Mouse (Mus musculus): ENCODE measurements around the gene Sirt2.
A peak's percentile ranks its signal among the peaks of the same experiment; 100 is the strongest.

The Sirt2 gene

GRCm38 (mm10) chr7:28766173-28766879 lies at the start of gene Sirt2:
TSS of gene Sirt2 (plus strand) at chr7:28766735.
- peak; percentile 99 for DNase-seq (ENCODE audit: low spot score)

- DNase-seq (ENCODE audit: low spot score): no peak
Measured at GRCm38 (mm10) chr7:28717726-28718125, 48.8 kb upstream of the Sirt2 start.

DNA sequence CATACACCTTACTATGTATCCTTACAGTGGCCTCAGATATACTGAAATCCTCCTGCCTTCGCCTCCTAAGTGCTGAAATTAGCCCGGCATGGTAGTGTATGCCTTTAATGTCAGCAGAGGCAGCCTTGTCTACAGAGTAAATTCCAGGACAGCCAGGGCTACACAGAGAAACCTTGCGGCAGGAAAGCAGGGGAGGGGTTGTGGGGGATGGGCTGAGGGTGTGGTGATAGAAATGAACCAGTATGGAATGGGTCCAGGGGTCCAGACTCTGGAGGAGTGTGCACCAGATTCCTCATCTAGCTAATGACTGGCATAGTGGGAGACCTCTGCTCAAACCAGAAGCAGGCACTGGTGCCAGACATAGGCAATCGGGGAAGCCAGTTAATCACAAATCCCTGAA lies 47.4 kb upstream of the Sirt2 start:
- no peak for DNase-seq (ENCODE audit: low spot score)

GRCm38 (mm10) chr7:28719650-28720049 lies 46.9 kb upstream of the Sirt2 start:
- DNase-seq (ENCODE audit: low spot score): no peak

- DNase-seq (ENCODE audit: low spot score): no peak
Measured at GRCm38 (mm10) chr7:28720753-28721537, 45.6 kb upstream of the Sirt2 start.

GRCm38 (mm10) chr7:28722079-28722478 lies 44.5 kb upstream of the Sirt2 start:
- no peak for DNase-seq (ENCODE audit: low spot score)

DNA sequence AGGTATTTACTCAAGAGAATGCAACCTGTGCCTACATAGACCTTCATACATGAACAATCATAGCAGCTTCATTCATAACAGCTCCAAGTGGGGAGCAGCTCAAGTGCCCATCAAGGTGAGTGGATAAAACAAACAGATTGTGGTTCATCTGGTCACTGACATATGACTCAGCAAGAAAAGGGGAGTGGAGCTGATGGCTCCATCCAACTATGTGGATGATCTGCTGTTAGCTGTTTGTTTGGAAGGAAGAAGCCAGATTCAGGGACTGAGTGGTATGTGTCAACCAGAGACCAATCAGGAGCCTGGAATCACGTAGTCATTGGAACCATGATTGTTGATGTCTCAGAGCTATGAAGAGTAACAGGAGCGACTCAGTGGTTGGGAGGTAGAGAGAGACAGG lies 41.9 kb upstream of the Sirt2 start:
- no peak for DNase-seq (ENCODE audit: low spot score)

DNA sequence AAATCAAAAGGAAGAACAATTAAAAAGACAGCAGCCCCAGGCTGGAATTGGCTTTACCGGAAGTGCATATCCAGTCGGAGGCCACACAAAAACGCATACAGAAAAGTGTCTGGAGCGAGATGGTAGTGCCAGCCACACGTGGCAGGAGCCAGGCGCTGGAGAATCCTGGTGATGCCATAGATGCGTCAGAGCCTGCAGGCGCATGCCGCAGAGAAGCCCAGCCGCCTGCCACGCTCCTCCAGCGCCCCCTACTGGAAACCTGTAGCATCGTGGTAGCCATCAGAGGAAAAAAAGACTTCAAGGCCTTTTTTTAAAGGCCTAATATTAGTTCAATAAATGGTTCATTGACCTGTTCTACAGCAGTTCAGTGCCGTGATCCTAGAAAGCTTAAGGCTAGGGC lies 39.9 kb upstream of the Sirt2 start:
- DNase-seq (ENCODE audit: low spot score): peak; percentile 68

DNA sequence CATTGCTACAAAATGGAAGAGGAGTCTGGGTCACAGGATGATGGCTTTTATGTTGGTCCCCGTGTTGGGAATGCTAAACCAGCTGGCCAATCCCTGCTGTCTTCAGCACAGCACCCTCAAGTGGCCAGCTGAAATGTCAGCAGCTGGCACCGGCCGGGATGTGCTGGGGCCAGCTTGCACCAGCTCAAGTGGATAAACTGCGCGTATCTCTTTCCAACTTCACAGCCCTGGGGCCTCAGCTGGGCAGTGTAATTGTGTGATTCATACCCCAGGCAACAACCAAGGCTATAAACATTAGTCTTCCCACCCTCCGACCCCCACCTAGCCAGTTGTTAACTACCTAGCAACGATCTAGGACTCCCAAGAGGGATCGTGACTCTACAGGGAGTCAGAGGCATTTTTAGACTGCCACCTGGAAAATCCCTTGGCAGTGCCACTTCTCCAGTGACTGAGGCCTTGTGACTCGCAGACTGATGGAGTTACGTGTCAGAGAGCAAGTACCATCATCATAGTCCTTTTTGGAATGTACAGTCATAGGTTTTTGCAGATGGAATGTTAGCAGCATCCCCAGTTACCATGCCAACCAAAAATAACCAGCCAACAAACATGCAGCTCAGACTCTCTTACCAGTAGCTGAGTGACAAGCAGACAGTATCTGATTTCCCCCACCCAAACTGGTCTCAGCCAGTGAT lies 38.7 kb upstream of the Sirt2 start:
- DNase-seq (ENCODE audit: low spot score): peak; percentile 44

DNA sequence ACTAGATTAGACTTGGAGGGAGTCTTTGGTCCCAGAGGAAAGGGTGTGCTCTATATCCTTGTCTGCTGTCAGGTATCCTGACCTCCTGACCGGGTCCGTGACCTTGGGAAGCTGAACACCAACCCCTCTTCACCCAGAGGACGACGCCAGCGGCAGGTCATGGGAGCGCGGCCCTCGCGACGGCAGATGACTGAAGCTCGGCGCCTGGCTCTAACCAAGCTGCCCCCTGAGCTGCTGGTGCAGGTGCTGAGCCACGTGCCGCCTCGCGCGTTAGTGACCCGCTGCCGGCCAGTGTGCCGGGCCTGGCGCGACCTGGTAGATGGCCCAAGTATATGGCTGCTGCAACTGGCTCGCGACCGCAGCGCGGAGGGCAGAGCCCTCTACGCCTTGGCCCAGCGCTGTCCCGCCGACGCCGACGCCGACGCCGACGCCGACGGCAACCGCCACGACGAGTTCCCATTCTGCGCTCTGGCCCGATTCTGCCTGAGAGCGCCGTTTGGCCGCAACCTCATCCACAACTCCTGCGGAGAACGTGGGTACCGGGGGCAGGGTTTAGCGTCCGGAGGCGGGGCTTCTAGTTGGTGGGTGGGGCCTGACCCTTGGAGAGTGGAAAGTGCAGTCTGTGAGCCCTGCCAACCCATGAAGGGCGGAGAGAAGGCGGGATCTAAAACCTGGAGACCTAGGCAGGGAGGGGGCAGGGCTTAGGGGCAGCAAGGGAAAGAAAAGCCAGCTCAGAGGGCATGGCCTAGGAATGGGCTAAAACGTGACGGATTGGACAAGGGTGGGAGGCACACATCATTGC lies 34.0 kb upstream of the Sirt2 start:
- no peak for DNase-seq (ENCODE audit: low spot score)

DNA sequence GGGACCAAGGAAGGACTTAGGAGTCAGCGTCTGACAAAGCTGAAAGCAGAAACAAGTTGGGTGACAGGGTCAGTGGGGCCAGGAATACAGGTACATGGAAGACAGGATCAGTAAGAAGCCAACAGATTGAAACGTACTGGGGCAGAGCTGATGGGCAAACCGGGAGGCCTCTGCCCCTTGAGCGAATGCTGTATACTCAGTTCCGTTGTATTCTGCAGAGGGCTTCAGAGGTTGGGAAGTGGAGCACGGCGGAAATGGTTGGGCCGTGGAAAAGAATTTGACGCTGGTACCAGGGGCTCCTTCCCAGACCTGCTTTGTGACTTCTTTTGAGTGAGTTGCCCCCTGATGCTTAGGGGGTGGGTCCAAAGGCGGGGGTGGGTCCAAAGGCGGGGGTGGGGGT lies 33.3 kb upstream of the Sirt2 start:
- no peak for DNase-seq (ENCODE audit: low spot score)

DNA sequence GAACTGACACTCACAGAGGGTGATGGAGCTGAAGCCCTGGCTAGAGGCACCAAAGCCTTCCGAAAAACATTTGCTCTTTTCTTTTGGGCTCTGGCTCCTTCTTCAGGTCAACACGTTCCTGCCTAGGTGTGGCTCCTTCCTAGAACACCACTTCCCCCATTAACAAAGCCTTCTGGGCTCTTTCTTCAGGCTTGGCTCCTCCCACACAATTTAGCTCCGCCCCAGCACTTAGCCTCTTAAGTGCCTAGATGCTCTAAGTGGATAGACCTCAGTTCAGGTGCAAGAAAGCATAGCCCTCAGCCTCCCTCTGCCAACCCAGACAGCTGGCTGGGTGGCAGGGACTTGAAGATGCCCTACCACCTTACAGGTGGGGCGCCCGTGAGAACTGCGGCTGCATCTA lies 30.8 kb upstream of the Sirt2 start:
- DNase-seq (ENCODE audit: low spot score): no peak

- DNase-seq (ENCODE audit: low spot score): no peak
Measured at GRCm38 (mm10) chr7:28739829-28740228, 26.7 kb upstream of the Sirt2 start.

DNA sequence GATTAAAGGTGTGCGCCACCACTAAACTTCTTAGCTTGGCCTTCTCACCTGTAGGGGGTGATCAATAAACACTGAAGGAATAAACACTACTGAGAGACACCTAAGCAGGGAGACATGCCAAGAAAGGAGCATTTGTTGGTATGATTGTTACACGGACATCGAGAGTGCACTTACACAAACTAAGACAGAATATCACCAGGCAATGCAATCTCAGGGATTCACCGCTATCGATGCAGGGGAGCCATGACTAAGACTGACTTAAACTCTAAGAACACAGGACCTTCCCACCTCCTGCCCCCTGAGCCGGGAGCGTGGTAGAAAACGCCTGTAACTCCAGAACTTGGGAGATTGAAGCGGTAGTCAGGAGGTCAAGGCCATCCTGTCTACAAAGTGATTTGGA lies 25.6 kb upstream of the Sirt2 start:
- DNase-seq (ENCODE audit: low spot score): no peak

DNA sequence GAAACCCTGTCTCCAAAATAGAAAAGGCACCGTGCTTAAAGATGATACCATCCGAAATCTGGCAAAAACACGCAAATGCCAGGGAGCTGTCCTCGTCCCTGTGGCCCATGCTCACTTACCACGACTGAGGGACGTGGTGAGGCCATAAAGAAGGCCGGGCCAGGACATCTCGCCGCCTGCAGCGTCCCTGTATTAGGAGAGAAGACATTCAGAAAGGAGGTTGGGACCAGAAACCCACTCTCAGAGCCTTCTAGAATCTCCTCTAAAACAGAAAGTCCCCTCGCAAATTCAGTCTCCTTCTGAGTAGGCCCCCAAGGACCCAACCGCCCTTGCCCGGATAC lies 25.2 kb upstream of the Sirt2 start:
- DNase-seq (ENCODE audit: low spot score): no peak

GRCm38 (mm10) chr7:28741709-28742438 lies 24.7 kb upstream of the Sirt2 start, which contains the start of the genes Mrps12 and Sars2:
TSS of gene Mrps12 (minus strand) at chr7:28741820.
TSS of gene Sars2 (plus strand) at chr7:28741992.
- DNase-seq (ENCODE audit: low spot score): peak; percentile 99

DNA sequence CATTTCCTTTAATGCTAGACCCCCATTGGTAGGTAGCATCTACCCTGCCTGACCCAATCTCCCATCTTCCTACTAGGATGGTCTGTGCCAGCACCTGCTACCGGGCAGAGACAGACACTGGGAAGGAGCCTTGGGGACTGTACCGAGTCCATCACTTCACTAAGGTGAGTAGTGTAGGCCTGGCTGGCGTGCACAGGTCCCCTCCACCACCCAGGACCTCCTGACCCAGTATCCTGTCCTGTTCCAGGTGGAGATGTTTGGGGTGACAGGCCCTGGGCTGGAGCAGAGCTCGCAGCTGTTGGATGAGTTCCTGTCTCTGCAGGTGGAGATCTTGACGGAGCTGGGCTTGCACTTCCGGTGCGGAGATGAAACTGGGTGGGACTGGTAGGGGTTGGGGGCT lies 16.6 kb upstream of the Sirt2 start:
- no peak for DNase-seq (ENCODE audit: low spot score)

DNA sequence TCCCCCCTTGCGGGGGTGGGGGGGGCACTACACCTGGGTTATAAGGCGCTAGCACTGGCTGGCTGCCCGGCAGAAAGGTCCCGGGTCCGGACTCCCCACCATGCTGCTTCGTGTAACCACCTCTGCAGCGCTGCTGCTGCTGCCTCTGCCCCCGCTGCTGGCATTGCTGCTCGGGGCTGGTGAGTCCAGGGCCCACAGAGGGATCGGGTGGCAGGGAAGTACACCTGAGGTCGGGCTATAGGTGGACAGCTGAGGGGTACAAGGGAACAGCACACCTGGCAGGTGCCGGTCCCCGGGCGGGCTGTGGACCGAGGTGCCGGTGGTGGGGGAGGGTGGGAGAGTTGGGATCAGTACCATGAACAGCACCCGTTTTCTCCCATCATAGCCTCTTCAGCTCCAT lies 10.5 kb upstream of the Sirt2 start, which contains the start of gene Ccer2:
TSS of gene Ccer2 (plus strand) at position 96 of the 400 bp plus-strand sequence.
- DNase-seq (ENCODE audit: low spot score): no peak

GRCm38 (mm10) chr7:28758623-28759022 lies 7.9 kb upstream of the Sirt2 start:
- no peak for DNase-seq (ENCODE audit: low spot score)

- no peak for DNase-seq (ENCODE audit: low spot score)
Measured at GRCm38 (mm10) chr7:28761907-28762306, 4.6 kb upstream of the Sirt2 start.

- DNase-seq (ENCODE audit: low spot score): no peak
Measured at GRCm38 (mm10) chr7:28765211-28765610, 1.3 kb upstream of the Sirt2 start.

Measured in layer of hippocampus, adult 9-10 months (tissue).